Mouse (Mus musculus) frontal cortex, postnatal 25 days (tissue): Measurements from ENCODE around the gene Olfr397.

ENCODE experiments used
- DNase-seq, 2 experiments: peaks; one replicate each; pipeline ENCODE4 v3.0.0; 2022; ENCODE audit warnings: low spot score in 2 of 2

Gene Olfr397

DNA sequence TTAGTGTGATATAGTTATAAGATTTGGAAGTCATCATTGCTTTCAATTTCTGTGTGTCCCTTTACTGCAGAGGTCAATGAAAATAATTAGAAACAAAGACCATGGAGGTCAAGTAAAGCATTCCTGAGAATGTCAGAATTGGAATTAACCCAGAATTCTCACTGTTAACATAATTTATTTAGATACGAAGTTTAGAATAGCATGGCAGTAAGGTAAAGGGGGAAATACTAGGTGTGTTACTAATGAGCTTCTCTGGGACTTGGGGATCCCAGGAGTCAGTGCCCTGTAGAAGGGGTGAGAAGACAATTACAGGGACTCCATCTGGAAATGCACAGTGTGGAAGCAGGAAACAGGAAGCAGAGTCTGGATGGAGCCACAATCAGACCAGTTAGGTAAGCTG, at the start of gene Olfr397:
Olfr397 (plus strand) TSS at position 301 of the 400 bp plus-strand sequence.
- no peak for DNase-seq

DNA sequence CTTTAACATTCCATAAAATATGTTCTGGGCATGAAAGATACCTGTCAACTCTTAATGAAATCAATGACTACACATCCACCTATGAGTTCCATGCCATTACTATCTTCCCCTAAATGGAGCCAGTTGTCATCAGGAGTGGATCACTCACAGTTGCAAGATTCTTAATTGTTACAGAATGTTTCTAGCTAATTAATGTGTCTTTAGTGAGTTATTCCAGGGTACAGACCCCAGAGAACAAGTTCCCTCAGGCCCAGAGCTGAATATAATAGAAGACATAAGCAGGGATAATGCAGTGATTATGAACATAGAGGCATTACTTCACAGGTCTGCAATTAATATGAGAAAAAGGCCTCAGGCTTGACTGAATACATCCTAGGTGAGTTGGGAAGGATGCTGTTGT, 24.2 kb upstream of the Olfr397 start, which contains the start of gene Olfr23:
Olfr23 (plus strand) TSS at position 301 of the 400 bp plus-strand sequence.
- DNase-seq, result no peak

DNA sequence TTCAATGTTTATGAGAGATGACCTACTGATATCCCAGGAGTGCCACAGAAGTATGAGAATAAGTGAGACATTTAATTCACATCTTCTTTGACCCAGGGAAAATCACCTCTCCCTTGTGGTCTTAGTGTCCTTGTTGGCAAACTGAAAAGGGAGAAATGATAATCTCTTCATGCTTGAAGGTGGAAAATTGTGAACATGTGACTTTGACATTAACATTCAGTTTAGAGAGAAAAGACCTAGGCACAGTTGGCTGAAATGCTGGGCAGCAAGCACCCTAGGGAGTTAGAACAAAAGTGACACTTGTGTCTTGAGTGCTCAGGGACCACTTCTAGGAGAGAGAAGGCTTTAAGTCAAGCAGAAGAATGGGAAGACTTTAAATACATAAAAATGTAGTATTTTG, 29.7 kb downstream of the Olfr397 start, which contains the start of gene Olfr398:
Olfr398 (minus strand) TSS at position 101 of the 400 bp plus-strand sequence.
- DNase-seq, result no peak

DNA sequence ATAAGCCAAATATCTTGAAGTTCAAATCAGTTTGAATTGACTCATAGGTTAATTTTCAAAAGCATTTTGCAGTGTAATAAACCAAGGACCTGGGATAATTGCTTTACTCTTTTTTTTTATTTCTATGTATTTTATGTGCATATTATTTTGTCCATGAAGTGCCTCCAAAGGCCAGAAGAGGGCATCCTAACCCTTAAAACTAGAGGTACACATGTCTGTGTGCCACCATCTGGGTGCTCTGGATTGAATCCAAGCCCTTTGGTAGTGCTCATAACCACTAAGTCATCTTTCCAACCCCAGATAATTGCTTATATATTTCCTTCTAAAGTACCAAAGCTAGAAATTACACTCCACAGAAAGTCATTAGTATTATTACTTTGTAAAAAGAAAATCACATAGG, 32.5 kb downstream of the Olfr397 start:
- DNase-seq, result no peak
